Mouse (Mus musculus) gonadal fat pad, adult 2 months (tissue): Measurements from ENCODE around the gene Fbxo3. TPM values are rescaled to one million over a fixed set of nuclear protein-coding genes. Genes with fewer than 3 reads are reported as not detected.
"Not testable (repeated sequence)": the region's sequence is repeated elsewhere in the genome, so short reads cannot be mapped to it uniquely, and the experiment has no call there.

Source experiments
- DNase-seq: peaks from one replicate; pipeline ENCODE4 v3.0.0-alpha.2; 2012; ENCODE audit warnings: low read depth
- polyA plus RNA-seq: library from polyadenylated mRNA; depleted of rRNA; stranded (reverse); fragments of >200 nt; gene quantifications from 2 replicates; pipeline ENCODE4 v1.2.3, GENCODE M21; 2012; rRNA removed

Fbxo3 gene
- polyA plus RNA-seq, 1 experiment: 28.4 TPM

GRCm38 (mm10) chr2:104096256-104096655, 68.7 kb downstream of the Fbxo3 start:
- no peak for DNase-seq

DNA sequence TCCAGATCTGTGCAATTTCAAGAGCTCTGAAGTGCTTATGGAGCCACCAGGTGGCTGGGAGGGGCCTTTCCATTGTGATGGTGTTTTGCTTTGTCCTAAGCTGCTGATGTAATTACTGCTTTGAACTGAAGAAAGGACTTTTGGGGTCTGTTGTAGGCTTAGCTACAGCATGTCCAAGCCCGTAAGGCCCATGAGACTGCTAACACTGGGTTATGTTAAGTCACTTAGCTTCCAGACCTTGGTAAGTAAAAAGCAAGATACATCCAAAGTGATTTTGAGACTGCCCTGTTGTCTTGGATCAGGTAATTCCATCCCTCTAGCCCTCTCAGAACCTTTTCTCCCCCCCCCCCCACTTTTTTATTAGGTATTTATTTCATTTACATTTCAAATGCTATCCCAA, 69.3 kb downstream of the Fbxo3 start:
- not testable (repeated sequence) for DNase-seq

- not testable (repeated sequence) for DNase-seq
These were observed 69.9 kb downstream of the Fbxo3 start for GRCm38 (mm10) chr2:104097396-104097795.

GRCm38 (mm10) chr2:104098529-104099230, 71.2 kb downstream of the Fbxo3 start:
- DNase-seq: no peak

DNA sequence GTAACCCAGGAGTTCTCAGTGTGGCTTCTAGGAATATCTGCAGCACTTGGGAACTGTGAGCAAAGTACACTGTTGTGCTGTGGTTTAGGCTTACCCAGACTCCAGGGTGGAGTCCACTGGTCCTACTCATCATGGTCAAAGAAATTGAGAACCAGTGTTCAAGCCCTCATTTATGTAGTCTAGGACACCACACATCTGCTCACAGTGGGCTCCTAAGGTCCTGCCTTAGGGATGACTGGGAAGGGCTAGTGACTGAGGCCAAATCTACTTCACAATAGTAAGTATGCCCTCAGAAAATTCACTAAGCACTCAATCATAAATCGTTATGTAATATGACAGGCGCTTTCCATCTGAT, 71.7 kb downstream of the Fbxo3 start:
- no peak for DNase-seq

DNA sequence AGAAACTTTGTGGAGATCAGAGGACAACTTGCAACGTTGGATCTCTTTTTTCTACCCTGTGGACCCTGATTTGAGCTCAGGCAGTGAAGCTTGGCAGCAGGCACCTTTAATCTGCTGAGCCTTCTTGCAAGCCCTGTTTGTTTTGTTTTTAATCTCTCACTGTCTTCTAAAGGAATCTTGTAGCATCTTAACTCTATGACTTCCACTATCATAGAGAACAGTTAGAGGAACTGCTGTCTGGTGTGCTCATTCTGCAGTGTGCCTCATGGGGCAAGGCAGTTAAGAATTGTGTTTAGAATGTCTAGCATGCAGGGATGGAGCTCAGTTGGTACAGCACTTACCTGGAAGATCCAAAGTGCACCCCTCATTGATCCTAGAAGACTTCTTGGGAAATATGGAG, 72.4 kb downstream of the Fbxo3 start:
- DNase-seq: no peak

DNA sequence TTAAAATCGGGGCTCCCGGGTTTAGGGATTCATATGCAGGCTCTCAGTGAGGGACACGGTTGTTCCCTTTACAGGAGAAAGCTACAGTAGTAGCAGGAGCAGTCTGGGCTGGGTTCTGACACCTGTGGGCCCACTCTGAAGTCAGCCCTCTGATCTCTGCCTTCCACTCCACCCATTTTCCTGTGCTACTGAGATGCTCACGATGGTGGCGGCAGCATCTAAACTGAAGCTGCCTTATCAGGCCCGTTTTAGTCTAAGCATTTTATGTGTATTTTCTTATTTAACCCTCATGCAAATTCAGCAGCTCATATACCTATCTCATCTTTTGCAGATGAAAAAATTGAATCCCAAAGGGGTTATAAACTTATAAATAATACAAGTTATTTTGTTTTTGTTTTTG, 77.3 kb downstream of the Fbxo3 start:
- DNase-seq: no peak

DNA sequence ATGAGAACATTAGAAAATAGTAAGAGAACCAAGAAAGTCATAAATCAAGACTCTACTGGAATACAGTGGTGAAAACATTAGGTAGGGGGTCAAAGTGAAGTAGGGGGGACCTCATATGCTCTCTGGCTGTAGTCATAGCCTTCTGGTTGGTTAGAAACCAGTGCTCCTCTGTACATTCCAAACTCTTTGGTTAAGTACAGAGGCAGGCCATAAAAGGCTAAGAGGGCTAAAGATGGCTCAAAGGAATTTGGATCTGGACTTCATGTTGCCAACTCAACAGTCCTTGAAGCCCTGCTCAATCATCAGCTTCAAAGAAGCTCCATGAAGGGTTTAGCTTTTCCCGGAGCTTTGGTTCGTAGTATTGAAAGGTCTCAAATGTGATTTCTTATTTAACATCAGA, 81.5 kb downstream of the Fbxo3 start:
- DNase-seq: not testable (repeated sequence)

DNA sequence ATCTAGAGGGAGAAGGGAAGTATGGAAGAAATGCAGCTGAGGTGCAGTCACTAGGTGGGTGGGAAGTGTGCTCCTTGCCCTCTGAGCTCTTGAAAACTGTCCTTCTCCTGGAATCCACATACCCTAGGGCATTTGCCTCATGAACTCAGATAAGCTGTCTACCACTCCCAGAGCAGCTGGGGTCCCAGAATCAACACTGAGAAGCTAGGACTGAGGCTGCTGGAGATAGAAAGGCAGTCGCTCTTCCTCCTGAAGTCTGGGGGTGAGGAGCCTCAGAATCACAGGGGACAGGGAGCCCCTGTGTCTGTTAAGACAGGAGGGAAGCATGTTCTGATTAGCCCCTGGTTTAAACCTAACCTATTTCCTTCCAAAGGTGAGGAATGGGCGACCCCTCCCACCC, 82.0 kb downstream of the Fbxo3 start:
- DNase-seq: no peak

DNA sequence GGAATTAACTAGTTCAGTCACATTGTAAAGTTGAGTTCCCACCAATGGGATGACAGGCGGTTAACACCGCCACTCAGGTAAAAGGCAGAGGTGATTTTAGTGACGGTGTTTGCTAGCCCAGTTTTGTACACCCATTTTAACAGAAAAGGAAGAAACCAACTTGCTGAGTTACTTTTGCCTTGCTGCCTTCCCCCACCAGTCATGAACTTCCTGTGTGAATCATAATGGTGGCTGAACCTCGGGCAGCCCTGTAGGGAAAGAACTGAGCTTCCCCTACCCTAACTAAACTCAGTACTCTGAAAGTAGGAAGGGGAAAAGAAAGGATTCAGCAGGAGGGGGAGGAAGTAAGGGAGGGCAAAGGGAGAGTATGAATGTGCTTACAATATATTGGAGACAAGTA, 82.5 kb downstream of the Fbxo3 start:
- no peak for DNase-seq

- not testable (repeated sequence) for DNase-seq
These were observed 83.8 kb downstream of the Fbxo3 start for GRCm38 (mm10) chr2:104111170-104111797.

Other genes starting within 250 kb of the Fbxo3 start
- gene Caprin1, start 230.1 kb upstream of the Fbxo3 start, polyA plus RNA-seq: 112 and 138 TPM in 2 replicates
- gene Lmo2, start 69.7 kb upstream of the Fbxo3 start, polyA plus RNA-seq: 12.7 and 13.0 TPM in 2 replicates
- gene 4931422A03Rik, start 640 bp downstream of the Fbxo3 start, polyA plus RNA-seq: 0.14 TPM in 1 of 2 replicates, not detected in the other
- 0.12 TPM in 1 of 2 replicates, not detected in the other for gene Gm10912, start 38.1 kb downstream of the Fbxo3 start, polyA plus RNA-seq
- gene Gm10799, start 40.8 kb downstream of the Fbxo3 start, polyA plus RNA-seq: not detected in 2 replicates
- gene Cd59b, start 42.1 kb downstream of the Fbxo3 start, polyA plus RNA-seq: 7.5 and 12.0 TPM in 2 replicates
- 31.7 and 76.2 TPM in 2 replicates for gene Cd59a, start 68.1 kb downstream of the Fbxo3 start, polyA plus RNA-seq
- gene A930018P22Rik, start 95.0 kb downstream of the Fbxo3 start, polyA plus RNA-seq: 0.27 and 0.38 TPM in 2 replicates